Mouse (Mus musculus) heart, embryonic 15.5 days (tissue): ENCODE measurements at regions not wholly inside any gene's neighbourhood (a gene's known extent, or its start where the extent isn't known, plus 50 kb on each side); places are given as distances from the start of the nearest gene placed in this dataset. TPM values are rescaled to one million over a fixed set of nuclear protein-coding genes. Genes with fewer than 3 reads are reported as not detected.

Experiments used
- ATAC-seq: fragments of 200-750 bp; cut with Nextera tagmentation; replicated peaks from 2 replicates; pipeline ENCODE4 v1.8.0; 2017; ENCODE audit warnings: low read depth, moderate TSS enrichment; ENCODE audit not compliant: insufficient number of reproducible peaks, insufficient read depth, low FRiP score
- H3K27ac ChIP-seq: fragments of 300-500 bp; sonication (generic); 2 replicates; pipeline ENCODE4 v1.5.1; 2015; ENCODE audit warnings: mild to moderate bottlenecking, inconsistent platforms
- H3K27me3 ChIP-seq: fragments of 300-500 bp; sonication (generic); 2 replicates; pipeline ENCODE4 v1.6.1; 2015; ENCODE audit warnings: inconsistent platforms
- H3K36me3 ChIP-seq: fragments of 300-500 bp; sonication (generic); 2 replicates; pipeline ENCODE4 v1.6.1; 2015; ENCODE audit warnings: mild to moderate bottlenecking, inconsistent platforms
- H3K4me1 ChIP-seq: fragments of 300-500 bp; sonication (generic); replicated peaks from 2 replicates; pipeline ENCODE4 v1.6.1; 2015; ENCODE audit warnings: inconsistent platforms
- H3K4me2 ChIP-seq: fragments of 300-500 bp; sonication (generic); 2 replicates; pipeline ENCODE4 v1.6.1; 2015; ENCODE audit warnings: inconsistent platforms, mild to moderate bottlenecking, moderate library complexity
- H3K4me3 ChIP-seq: fragments of 300-500 bp; sonication (generic); 2 replicates; pipeline ENCODE4 v1.5.1; 2015; ENCODE audit warnings: mild to moderate bottlenecking, inconsistent platforms
- H3K9ac ChIP-seq: fragments of 300-500 bp; sonication (generic); 2 replicates; pipeline ENCODE4 v1.6.1; 2015; ENCODE audit warnings: mild to moderate bottlenecking, inconsistent platforms
- H3K9me3 ChIP-seq: fragments of 300-500 bp; sonication (generic); replicated peaks from 2 replicates; pipeline ENCODE4 v1.6.1; 2016; ENCODE audit warnings: inconsistent platforms
- WGBS: fragments of 180-500 bp; shearing (Covaris S2); methylation state at CpG from one replicate; pipeline ENCODE4 v1.1.7; 2015; ENCODE audit warnings: mixed read lengths; 5-methylcytosine and 5-hydroxymethylcytosine counted together
- microRNA-seq: library from miRNA; unstranded; fragments of <30 nt; microRNA quantifications from one replicate; pipeline ENCODE4, GENCODE M21; 2016

DNA sequence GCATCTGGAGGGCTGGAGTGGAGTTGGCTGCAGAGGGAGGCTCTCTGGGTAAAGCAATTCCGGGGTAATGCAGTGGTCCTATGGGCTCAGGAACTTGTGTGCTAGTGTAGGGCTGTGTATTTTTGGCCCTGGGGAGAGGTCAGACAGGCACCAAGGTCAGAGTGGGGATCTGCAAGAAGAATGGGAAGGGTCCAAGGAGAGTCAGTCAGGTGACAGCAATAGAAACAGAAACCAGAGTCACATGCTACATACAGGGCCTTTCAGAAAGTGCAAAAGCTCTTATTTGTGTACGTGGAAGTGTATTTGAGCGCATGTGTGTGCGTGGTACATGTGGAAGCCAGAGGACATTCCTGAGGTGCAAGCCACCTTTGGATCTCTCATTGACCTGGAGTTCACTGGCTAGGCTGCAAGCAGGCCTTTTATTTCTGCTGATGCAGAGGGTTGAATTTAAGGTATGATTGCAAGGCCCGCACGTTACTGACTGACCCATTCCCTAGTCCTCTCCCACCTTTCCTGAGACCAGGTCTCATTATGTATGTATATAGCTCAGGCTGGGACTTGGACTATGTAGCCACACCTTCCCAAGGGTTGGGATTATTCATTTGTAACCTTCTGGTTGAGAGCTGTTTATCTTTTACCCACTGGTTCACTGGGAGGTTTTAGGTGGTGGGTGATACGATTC, 1122.0 kb upstream of the A1bg start:
- no peak for ATAC-seq

DNA sequence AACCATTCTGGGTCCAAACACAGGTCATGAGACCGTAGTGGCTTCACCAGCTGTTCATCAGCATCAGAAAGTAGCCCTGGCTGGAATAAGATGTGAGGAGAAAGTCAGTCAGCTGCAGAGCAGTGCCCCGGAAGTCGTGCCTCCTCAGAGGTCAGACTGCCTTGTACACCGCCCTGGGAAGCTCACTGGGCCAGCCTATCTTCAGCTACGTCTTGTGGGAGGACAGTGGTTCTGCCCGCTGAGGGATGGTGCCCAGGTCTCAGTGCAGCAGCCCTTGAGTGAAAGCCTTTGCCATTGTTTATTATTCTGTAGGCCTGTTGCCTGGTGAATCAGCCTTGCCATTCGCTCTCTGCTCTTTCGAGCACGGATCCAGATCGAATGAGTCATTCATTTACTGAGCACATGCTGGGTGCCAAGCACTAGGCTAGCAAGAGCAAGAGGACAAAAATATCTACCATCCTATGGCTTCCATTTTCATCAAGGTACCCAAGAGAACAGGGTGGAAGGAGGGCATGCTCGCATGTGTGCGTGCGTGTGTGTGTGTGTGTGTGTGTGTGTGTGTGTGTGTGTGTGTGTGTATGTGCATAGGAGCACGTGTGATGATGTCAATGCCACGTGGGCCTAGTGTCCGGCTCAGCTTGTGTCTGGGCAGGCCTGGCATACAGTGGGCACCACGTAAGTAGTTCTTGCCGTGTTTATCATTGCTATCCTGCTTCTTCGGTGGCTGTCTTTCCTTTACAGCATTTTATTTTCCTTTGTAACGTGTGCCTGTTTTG, 1121.0 kb upstream of the A1bg start:
- Histone ChIP-seq H3K4me2 (no peak overlapping the region), H3K27me3 (no peaks in the 10 kb centered on the region), H3K27ac (no peak overlapping the region), H3K36me3 (no peaks in the 10 kb centered on the region), H3K4me1 (peaks cover 4% of the 10 kb centered on the region; the same call in 1 of the 2 replicates), H3K9me3 (no peaks in the 10 kb centered on the region), H3K4me3 (no peak overlapping the region), H3K9ac (no peak overlapping the region)
- no peak for ATAC-seq
- 76% methylated on average over 20 of the region's 20 CpGs for WGBS

More for the DNA sequence above, 1122.0 kb upstream of the A1bg start:
- Histone ChIP-seq H3K27ac (no peak overlapping the region), H3K36me3 (no peaks in the 10 kb centered on the region), H3K4me3 (no peak overlapping the region), H3K27me3 (no peaks in the 10 kb centered on the region), H3K4me1 (no peaks in the 10 kb centered on the region; the same call in 1 of the 2 replicates), H3K4me2 (no peak overlapping the region), H3K9me3 (no peaks in the 10 kb centered on the region), H3K9ac (no peak overlapping the region)
- WGBS = 84% methylated on average over 7 of the region's 7 CpGs

DNA sequence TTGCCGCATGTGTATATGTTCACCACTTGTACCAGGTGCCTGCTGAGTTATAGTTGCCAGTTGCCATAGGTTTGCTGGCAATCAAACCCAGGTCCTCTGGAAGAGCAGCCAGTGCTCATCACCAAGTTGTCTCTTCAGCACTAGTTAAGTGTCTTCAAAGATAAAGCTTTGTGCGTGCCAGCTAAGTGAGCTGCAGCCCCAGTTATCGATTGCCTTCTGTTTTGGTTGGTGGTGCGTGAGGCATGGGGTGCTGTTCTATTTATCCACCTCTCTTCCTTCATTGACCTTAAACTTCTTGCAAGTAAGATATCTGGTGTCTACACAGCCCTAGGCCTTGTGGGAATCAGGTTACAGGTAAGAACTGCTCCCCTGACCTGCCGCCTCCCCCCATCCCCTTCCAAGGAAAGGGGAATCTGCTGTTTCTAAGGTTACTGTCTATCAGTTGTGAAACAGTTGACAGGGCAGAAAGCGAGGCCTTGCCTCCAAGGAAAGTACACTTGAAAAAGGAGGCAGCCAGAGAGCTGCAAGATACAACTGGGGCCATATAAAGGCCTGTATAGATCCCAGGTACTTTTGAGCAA, 1120.2 kb upstream of the A1bg start:
- Histone ChIP-seq H3K36me3 (no peaks in the 10 kb centered on the region), H3K4me2 (no peak overlapping the region), H3K9me3 (no peaks in the 10 kb centered on the region), H3K4me1 (peaks cover 11% of the 10 kb centered on the region), H3K27ac (no peak overlapping the region), H3K27me3 (no peaks in the 10 kb centered on the region), H3K9ac (no peak overlapping the region), H3K4me3 (no peak overlapping the region)
- ATAC-seq = no peak
- WGBS = 67% methylated on average over 6 of the region's 6 CpGs

Small RNAs in the stretch of these regions (microRNA-seq; reads per million reads assigned to microRNA genes)
- not detected for gene Gm24810
